Mouse (Mus musculus) liver, adult 2 months (tissue): ENCODE measurements at regions not wholly inside any gene's neighbourhood (a gene's known extent, or its start where the extent isn't known, plus 50 kb on each side); places are given as distances from the start of the nearest gene placed in this dataset.

ENCODE experiments used
- CTCF ChIP-seq: fragments of 200-500 bp; IDR thresholded peaks from 2 replicates; pipeline ENCODE4 v1.5.1; 2011; ENCODE audit warnings: low read depth, low read length, control low read depth
- POLR2A ChIP-seq: fragments of 200-500 bp; IDR thresholded peaks from 2 replicates; pipeline ENCODE4 v1.6.1; 2011; ENCODE audit warnings: low read length, control low read depth; ENCODE audit not compliant: insufficient read depth; ENCODE audit errors: extremely low read depth

DNA sequence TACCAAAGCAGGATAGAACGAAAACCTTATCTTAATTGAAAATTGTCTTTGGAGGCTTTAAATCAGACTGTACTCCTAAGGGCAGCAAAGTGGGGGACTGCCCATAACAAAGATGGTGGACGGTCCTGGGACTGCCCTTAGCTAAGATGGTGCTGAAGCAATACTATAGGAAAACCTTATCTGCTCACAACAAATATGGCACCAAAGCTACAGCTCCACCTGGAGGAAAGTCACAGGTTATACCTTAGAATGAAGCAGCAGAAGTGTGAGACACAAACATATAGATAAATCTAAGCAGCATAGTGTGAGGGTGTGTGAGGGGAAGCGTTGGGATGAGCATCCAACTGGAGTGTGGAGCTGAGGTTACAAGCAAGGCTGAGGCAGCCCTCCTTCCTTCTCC, 368.5 kb downstream of the Ets1 start:
- TF ChIP-seq CTCF (no peak), POLR2A (no peak)
